Mouse (Mus musculus) spleen, adult 2 months (tissue): ENCODE data around the gene Gpr107.

Experiments
- CTCF ChIP-seq: fragments of 200-500 bp; IDR thresholded peaks from 2 replicates; pipeline ENCODE4 v1.5.1; 2011; ENCODE audit warnings: mild to moderate bottlenecking, inconsistent platforms; ENCODE audit not compliant: insufficient read depth, insufficient read length, insufficient replicate concordance; ENCODE audit errors: extremely low read depth
- POLR2A ChIP-seq: fragments of 200-500 bp; IDR thresholded peaks from 2 replicates; pipeline ENCODE4 v1.6.1; 2011; ENCODE audit warnings: low read depth, low read length, inconsistent platforms

DNA sequence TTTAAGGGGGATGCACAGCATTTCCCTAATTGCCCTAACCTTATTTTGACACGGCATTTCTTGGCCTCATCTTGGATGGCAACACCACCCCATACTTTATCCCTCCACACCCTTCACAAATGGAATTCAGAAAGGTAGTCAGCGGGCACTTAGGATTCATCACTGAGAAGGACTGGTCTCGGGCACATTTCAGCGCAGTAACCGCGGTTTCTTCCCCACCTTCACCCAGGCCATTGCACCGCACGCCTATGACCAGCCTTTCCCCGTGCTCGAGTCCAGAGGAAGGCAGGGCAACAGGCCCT, 11.4 kb upstream of the Gpr107 start:
- TF ChIP-seq CTCF (no peak), POLR2A (no peak)
